Mouse (Mus musculus) forebrain, postnatal 0 days (tissue): ENCODE results near the gene Txlna. TPM values are rescaled to one million over a fixed set of nuclear protein-coding genes. Genes with fewer than 3 reads are reported as not detected.
A peak's percentile ranks its signal among the peaks of the same experiment; 100 is the strongest.

Source experiments
- ATAC-seq: fragments of 200-750 bp; cut with Nextera tagmentation; 2 replicates; pipeline ENCODE4 v1.8.0; 2017; ENCODE audit warnings: mild to moderate bottlenecking, moderate library complexity
- DNase-seq: peaks from one replicate; pipeline ENCODE4 v3.0.0-alpha.2; 2015
- H3K27ac ChIP-seq: fragments of 300-500 bp; sonication (generic); 2 replicates; pipeline ENCODE4 v1.5.1; 2014; ENCODE audit warnings: low read depth, mild to moderate bottlenecking, antibody characterized with exemption, low read length, moderate library complexity, mixed read lengths
- H3K27me3 ChIP-seq: fragments of 300-500 bp; sonication (generic); 2 replicates; pipeline ENCODE4 v1.6.1; 2014; ENCODE audit warnings: mild to moderate bottlenecking, low read length, mixed read lengths; ENCODE audit not compliant: insufficient read depth
- H3K36me3 ChIP-seq: fragments of 300-500 bp; sonication (generic); 2 replicates; pipeline ENCODE4 v1.6.1; 2014; ENCODE audit warnings: mild to moderate bottlenecking, moderate library complexity; ENCODE audit not compliant: insufficient read depth
- H3K4me1 ChIP-seq: fragments of 300-500 bp; sonication (generic); 2 replicates; pipeline ENCODE4 v1.6.1; 2014; ENCODE audit warnings: antibody characterized with exemption; ENCODE audit not compliant: insufficient read depth
- H3K4me2 ChIP-seq: fragments of 300-500 bp; sonication (generic); 2 replicates; pipeline ENCODE4 v1.6.1; 2014; ENCODE audit warnings: low read depth, mild to moderate bottlenecking, moderate library complexity
- H3K4me3 ChIP-seq: fragments of 300-500 bp; sonication (generic); 2 replicates; pipeline ENCODE4 v1.5.1; 2014; ENCODE audit warnings: low read depth, low read length, mixed read lengths
- H3K9ac ChIP-seq: fragments of 300-500 bp; sonication (generic); 2 replicates; pipeline ENCODE4 v1.6.1; 2014; ENCODE audit warnings: mild to moderate bottlenecking
- H3K9me3 ChIP-seq: fragments of 300-500 bp; sonication (generic); 2 replicates; pipeline ENCODE4 v1.6.1; 2016; ENCODE audit warnings: low read length
- CTCF ChIP-seq: sonication (generic); IDR thresholded peaks from 2 replicates; pipeline ENCODE4 v1.5.1; 2016; ENCODE audit warnings: antibody characterized with exemption, control low read depth, low read depth
- WGBS: fragments of 180-500 bp; shearing (Covaris S2); extraction: QIAGEN DNeasy Blood & Tissue Kit; methylation state at CpG from one replicate; pipeline ENCODE4 v1.1.7; 2014; 5-methylcytosine and 5-hydroxymethylcytosine counted together
- polyA plus RNA-seq: library from polyadenylated mRNA; unstranded; fragments of >200 nt; fragmentation: Nextera tagmentation; extraction: Ambion mirVana; gene quantifications from 2 replicates; pipeline ENCODE4 v1.2.1, GENCODE M21; 2015
- total RNA-seq: library from RNA; depleted of rRNA; stranded (reverse); fragments of >200 nt; gene quantifications from 2 replicates; pipeline ENCODE4 v1.2.3, GENCODE M21; 2014; rRNA removed

The Txlna gene
- total RNA-seq = 39.1 and 45.0 TPM in 2 replicates
- 22.4 and 28.4 TPM in 2 replicates for polyA plus RNA-seq

- DNase-seq (peak; percentile 100), ATAC-seq (peak; percentile 97)
- peak within 1 kb of the TSS; percentile 53 for H3K4me3 ChIP-seq
- H3K27me3 ChIP-seq = no peaks in the 10 kb centered on the region
- no peak for TF ChIP-seq CTCF
- peak within 1 kb of the TSS; percentile 72 for H3K4me2 ChIP-seq
- peak within 1 kb of the TSS; percentile 69 for H3K9ac ChIP-seq
- peak within 1 kb of the TSS; percentile 89 for H3K27ac ChIP-seq
- peaks cover 37% of the 10 kb centered on the region for H3K36me3 ChIP-seq
- no peaks in the 10 kb centered on the region for H3K9me3 ChIP-seq
- WGBS = under 1% methylated on average over 60 of the region's 60 CpGs
- peaks cover 7% of the 10 kb centered on the region; the same call in 1 of the 2 replicates for H3K4me1 ChIP-seq
These were observed at the start of gene Txlna for GRCm38 (mm10) chr4:129640638-129641467. TSS of gene Txlna (minus strand) at chr4:129641065.

DNA sequence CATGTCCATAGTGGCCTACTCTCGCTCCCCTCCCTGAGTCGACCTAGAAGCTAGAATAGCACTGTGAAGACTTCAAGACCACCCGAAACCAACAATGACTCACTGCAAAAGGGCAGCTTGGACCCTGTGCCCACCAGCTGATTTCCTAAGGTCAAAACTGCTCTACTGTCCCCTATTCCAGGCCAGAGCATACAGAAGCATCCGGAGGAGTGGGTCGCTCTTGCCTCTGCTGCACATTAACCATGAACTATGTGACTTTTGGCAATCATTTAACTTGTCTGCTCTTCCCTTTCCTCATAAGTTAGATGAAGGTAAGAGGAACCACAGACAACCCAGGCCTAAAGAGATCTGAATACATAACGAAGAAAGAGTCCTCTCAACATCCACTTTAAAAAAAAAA, 43.7 kb upstream of the Txlna start:
- TF ChIP-seq CTCF = no peak
- H3K4me1 ChIP-seq = no peaks in the 10 kb centered on the region
- no peaks in the 10 kb centered on the region for H3K9me3 ChIP-seq
- no peaks in the 10 kb centered on the region for H3K27me3 ChIP-seq
- ATAC-seq (no peak), DNase-seq (no peak)
- 98% methylated on average over 6 of the region's 6 CpGs for WGBS
- H3K36me3 ChIP-seq = peaks cover 90% of the 10 kb centered on the region
- H3K4me2 ChIP-seq = no peak overlapping the region
- no peak overlapping the region for H3K4me3 ChIP-seq
- H3K9ac ChIP-seq = no peak overlapping the region
- no peak overlapping the region for H3K27ac ChIP-seq

GRCm38 (mm10) chr4:129683901-129684493, 43.1 kb upstream of the Txlna start:
- no peak overlapping the region for H3K4me2 ChIP-seq
- no peak for TF ChIP-seq CTCF
- H3K9ac ChIP-seq = no peak overlapping the region
- DNase-seq = no peak
- H3K27me3 ChIP-seq = no peaks in the 10 kb centered on the region
- H3K4me3 ChIP-seq = no peak overlapping the region
- H3K9me3 ChIP-seq = no peaks in the 10 kb centered on the region
- H3K36me3 ChIP-seq = peaks cover 90% of the 10 kb centered on the region
- 92% methylated on average over 11 of the region's 11 CpGs for WGBS
- no peak overlapping the region for H3K27ac ChIP-seq
- no peaks in the 10 kb centered on the region for H3K4me1 ChIP-seq
- no peak for ATAC-seq

DNA sequence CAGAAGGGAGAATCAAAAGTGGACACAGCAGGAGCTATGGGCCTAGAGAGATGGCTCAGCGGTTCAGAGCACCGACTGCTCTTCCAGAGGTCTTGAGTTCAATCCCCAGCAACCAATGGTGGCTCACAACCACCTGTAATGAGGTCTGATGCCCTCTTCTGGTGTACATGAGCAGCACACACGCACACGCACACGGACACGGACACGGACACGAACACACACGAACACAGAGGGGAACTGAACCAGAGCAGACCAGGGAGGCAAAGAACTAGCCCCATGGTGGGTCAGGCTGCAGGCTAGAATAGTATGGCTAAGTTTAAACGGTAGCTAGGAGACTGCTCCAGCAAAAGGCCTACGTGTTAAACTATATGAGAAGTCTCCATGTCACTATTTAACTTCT, 41.0 kb upstream of the Txlna start:
- Histone ChIP-seq H3K9ac (no peak overlapping the region), H3K27me3 (no peaks in the 10 kb centered on the region), H3K4me1 (no peaks in the 10 kb centered on the region), H3K4me3 (no peak overlapping the region), H3K36me3 (peaks cover 91% of the 10 kb centered on the region), H3K4me2 (no peak overlapping the region), H3K9me3 (no peaks in the 10 kb centered on the region), H3K27ac (no peak overlapping the region)
- WGBS = 95% methylated on average over 11 of the region's 11 CpGs
- ATAC-seq (no peak), DNase-seq (no peak)
- no peak for TF ChIP-seq CTCF

GRCm38 (mm10) chr4:129672878-129673449, 32.1 kb upstream of the Txlna start:
- peak overlapping the region; percentile 77 for H3K9ac ChIP-seq
- H3K4me3 ChIP-seq = peak overlapping the region; percentile 83
- no peaks in the 10 kb centered on the region for H3K9me3 ChIP-seq
- ATAC-seq = no peak
- DNase-seq = no peak
- H3K4me1 ChIP-seq = no peaks in the 10 kb centered on the region
- no peaks in the 10 kb centered on the region for H3K27me3 ChIP-seq
- WGBS = 6% methylated on average over 10 of the region's 10 CpGs
- peak overlapping the region; percentile 88 for H3K27ac ChIP-seq
- H3K36me3 ChIP-seq = peaks cover 20% of the 10 kb centered on the region
- 0 out of 2 replicates have a peak, but pooled peaks have one; percentile 1 for TF ChIP-seq CTCF
- H3K4me2 ChIP-seq = peak overlapping the region; percentile 80

- ATAC-seq (peak; percentile 96), DNase-seq (peak; percentile 93)
- no peaks in the 10 kb centered on the region for H3K4me1 ChIP-seq
- H3K9ac ChIP-seq = peak within 1 kb of the TSS; percentile 77
- H3K27ac ChIP-seq = peak within 1 kb of the TSS; percentile 88
- peak within 1 kb of the TSS; percentile 83 for H3K4me3 ChIP-seq
- H3K27me3 ChIP-seq = no peaks in the 10 kb centered on the region
- 0 out of 2 replicates have a peak, but pooled peaks have one; percentile 3 for TF ChIP-seq CTCF
- peaks cover 16% of the 10 kb centered on the region for H3K36me3 ChIP-seq
- H3K4me2 ChIP-seq = peak within 1 kb of the TSS; percentile 80
- no peaks in the 10 kb centered on the region for H3K9me3 ChIP-seq
- WGBS = under 1% methylated on average over 65 of the region's 65 CpGs
These were observed 31.4 kb upstream of the Txlna start, which contains the start of gene Kpna6 for GRCm38 (mm10) chr4:129672083-129672877. TSS of gene Kpna6 (minus strand) at chr4:129672767.
